Mouse (Mus musculus): ENCODE measurements around the gene Tpm1.

DNA sequence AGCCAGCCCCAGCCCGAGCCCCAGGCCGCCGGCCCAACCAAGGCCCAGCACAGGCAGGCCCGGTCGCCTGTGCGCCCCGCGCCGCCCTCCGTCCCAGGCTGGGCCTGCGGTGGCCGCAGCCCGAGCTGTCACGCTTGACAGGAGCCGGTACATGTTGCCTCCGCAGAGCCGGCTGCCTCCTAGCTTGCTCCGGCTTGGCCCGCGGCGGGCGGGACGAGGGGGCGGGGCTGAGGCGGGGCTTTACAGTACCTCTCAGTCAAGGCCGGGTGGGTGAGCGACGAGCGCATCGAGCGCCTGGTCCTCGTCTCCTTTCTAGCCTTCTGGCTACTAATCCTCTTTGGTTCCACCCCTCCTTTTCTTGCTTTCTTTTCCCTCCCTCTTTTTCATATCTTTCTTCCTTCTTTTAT is 74.0 kb downstream of the Tpm1 start, which contains the start of gene Lactb:
- TF ChIP-seq POLR2A (IDR thresholded peaks at IDR 0.05; ENCODE audit: extremely low read depth, insufficient read depth, low read length) (peak; percentile 76), CTCF (IDR thresholded peaks at IDR 0.05; ENCODE audit: low read depth, low read length) (no peak)

Data from liver, adult 2 months (tissue).